Mouse (Mus musculus) mouse embryonic stem cell (cell line): ENCODE data around the gene Il17f.
"Not testable (repeated sequence)": the region's sequence is repeated elsewhere in the genome, so short reads cannot be mapped to it uniquely, and the experiment has no call there.

ENCODE experiments used
- in situ Hi-C, 2 experiments: fragments of 300-500 bp; cut with MboI; formaldehyde crosslinking; loops; 1 replicate in 1 of 2; 3 replicates in 1 of 2; pipeline ENCODE4 v1.14.3; 2019 to 2020; ENCODE audit warnings: low sequenced_read_pairs in 2 of 2, low pct_unique_long_range_greater_than_20kb in 1 of 2, mixed read lengths in 1 of 2; ENCODE audit not compliant: unreplicated experiment in 1 of 2

The Il17f gene

GRCm38 (mm10) chr1:20794760-20795159, 4.3 kb upstream of the Il17f start:
- in situ Hi-C loops: no loop called here

GRCm38 (mm10) chr1:20791414-20791813, 997 bp upstream of the Il17f start:
- in situ Hi-C loops: no loop called here

GRCm38 (mm10) chr1:20788419-20788818, 2.0 kb downstream of the Il17f start:
- in situ Hi-C loops: no loop called here

- in situ Hi-C loops: no loop called here
Measured at GRCm38 (mm10) chr1:20787046-20787445, 3.4 kb downstream of the Il17f start.

- in situ Hi-C loops: no loop called here
Measured at GRCm38 (mm10) chr1:20778366-20778765, 12.1 kb downstream of the Il17f start.

- in situ Hi-C loops: not testable (repeated sequence)
Measured at GRCm38 (mm10) chr1:20774026-20774730, 16.2 kb downstream of the Il17f start.

GRCm38 (mm10) chr1:20766526-20766925, 23.9 kb downstream of the Il17f start:
- in situ Hi-C loops: no loop called here

- in situ Hi-C loops: no loop called here
Measured at GRCm38 (mm10) chr1:20761411-20761810, 29.0 kb downstream of the Il17f start.

GRCm38 (mm10) chr1:20760331-20760730, 30.1 kb downstream of the Il17f start:
- in situ Hi-C loops: no loop called here

- in situ Hi-C loops: no loop called here
Measured at GRCm38 (mm10) chr1:20759799-20760198, 30.6 kb downstream of the Il17f start.

GRCm38 (mm10) chr1:20757586-20757985, 32.8 kb downstream of the Il17f start:
- in situ Hi-C loops: no loop called here

- in situ Hi-C loops: no loop called here
Measured at GRCm38 (mm10) chr1:20754439-20754838, 36.0 kb downstream of the Il17f start.

GRCm38 (mm10) chr1:20740496-20740998, 49.9 kb downstream of the Il17f start:
- in situ Hi-C loops: no loop called here

GRCm38 (mm10) chr1:20738483-20738882, 51.9 kb downstream of the Il17f start:
- in situ Hi-C loops: no loop called here

GRCm38 (mm10) chr1:20736572-20736971, 53.8 kb downstream of the Il17f start:
- in situ Hi-C loops: no loop called here

- in situ Hi-C loops: no loop called here
Measured at GRCm38 (mm10) chr1:20730903-20731302, 59.5 kb downstream of the Il17f start, which contains the start of gene Il17a. Il17a (plus strand) TSS chr1:20730905.
